Mouse (Mus musculus): ENCODE results near the gene Rp9. TPM values are rescaled to one million over a fixed set of nuclear protein-coding genes. Genes with fewer than 3 reads are reported as not detected.

Gene Rp9
- polyA plus RNA-seq, 1 experiment = 91.6 TPM

GRCm38 (mm10) chr9:22443157-22443556 lies 26.4 kb downstream of the Rp9 start:
- H3K27ac ChIP-seq (ENCODE audit: insufficient read depth, low read length) = no peak overlapping the region
- TF ChIP-seq CTCF (IDR thresholded peaks at IDR 0.05; ENCODE audit: borderline replicate concordance, insufficient read depth, low read depth, low read length) (no peak), POLR2A (IDR thresholded peaks at IDR 0.05; ENCODE audit: borderline replicate concordance, insufficient read depth, low read length) (no peak)
- WGBS = 84% methylated on average over 10 of the region's 10 CpGs
- no peaks in the 10 kb centered on the region for H3K27me3 ChIP-seq (ENCODE audit: control insufficient read depth, insufficient read depth, low read length)
- no peak overlapping the region for H3K4me3 ChIP-seq (replicated peaks; ENCODE audit: insufficient read depth, low read depth, low read length)
- H3K4me1 ChIP-seq (ENCODE audit: control insufficient read depth, insufficient read depth, low read length) = no peaks in the 10 kb centered on the region
- DNase-seq = no peak

- H3K27me3 ChIP-seq (ENCODE audit: control insufficient read depth, insufficient read depth, low read length) = no peaks in the 10 kb centered on the region
- no peak overlapping the region for H3K4me3 ChIP-seq (replicated peaks; ENCODE audit: insufficient read depth, low read depth, low read length)
- no peak for DNase-seq
- no peaks in the 10 kb centered on the region for H3K4me1 ChIP-seq (ENCODE audit: control insufficient read depth, insufficient read depth, low read length)
- H3K27ac ChIP-seq (ENCODE audit: insufficient read depth, low read length) = no peak overlapping the region
- TF ChIP-seq CTCF (IDR thresholded peaks at IDR 0.05; ENCODE audit: borderline replicate concordance, insufficient read depth, low read depth, low read length) (no peak), POLR2A (IDR thresholded peaks at IDR 0.05; ENCODE audit: borderline replicate concordance, insufficient read depth, low read length) (no peak)
- 67% methylated on average over 1 of the region's 1 CpGs for WGBS
These were observed 30.7 kb downstream of the Rp9 start for GRCm38 (mm10) chr9:22438826-22439225.

- Histone ChIP-seq H3K27me3 (ENCODE audit: control insufficient read depth, insufficient read depth, low read length) (no peaks in the 10 kb centered on the region), H3K4me1 (ENCODE audit: control insufficient read depth, insufficient read depth, low read length) (peaks cover 5% of the 10 kb centered on the region; the same call in 1 of the 2 replicates), H3K4me3 (replicated peaks; ENCODE audit: insufficient read depth, low read depth, low read length) (no peak overlapping the region), H3K27ac (ENCODE audit: insufficient read depth, low read length) (no peak overlapping the region)
- DNase-seq = no peak
- 87% methylated on average over 2 of the region's 2 CpGs for WGBS
- TF ChIP-seq CTCF (IDR thresholded peaks at IDR 0.05; ENCODE audit: borderline replicate concordance, insufficient read depth, low read depth, low read length) (no peak), POLR2A (IDR thresholded peaks at IDR 0.05; ENCODE audit: borderline replicate concordance, insufficient read depth, low read length) (no peak)
These were observed 35.4 kb downstream of the Rp9 start for GRCm38 (mm10) chr9:22434101-22434500.

DNA sequence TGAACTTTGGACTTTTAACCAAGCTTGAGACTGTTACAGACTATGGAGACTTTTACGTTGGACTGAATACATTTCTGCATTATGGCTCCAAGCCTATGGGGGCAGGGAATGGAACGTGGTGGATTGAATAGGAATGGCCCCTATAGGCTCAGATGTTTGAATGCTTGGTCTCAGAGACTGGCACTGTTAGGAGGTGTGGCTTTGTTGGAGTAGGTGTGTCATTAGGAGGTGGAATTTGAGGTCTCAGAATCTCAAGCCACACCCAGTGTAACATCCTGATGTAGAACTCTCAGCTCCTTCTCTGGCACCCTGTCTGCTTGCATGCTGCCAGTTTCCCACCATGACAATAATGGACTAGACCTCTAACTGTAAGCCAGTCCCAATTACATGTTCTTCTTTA lies 36.3 kb downstream of the Rp9 start:
- H3K27ac ChIP-seq (ENCODE audit: insufficient read depth, low read length) = no peak overlapping the region
- TF ChIP-seq CTCF (IDR thresholded peaks at IDR 0.05; ENCODE audit: borderline replicate concordance, insufficient read depth, low read depth, low read length) (no peak), POLR2A (IDR thresholded peaks at IDR 0.05; ENCODE audit: borderline replicate concordance, insufficient read depth, low read length) (no peak)
- no peak for DNase-seq
- no peak overlapping the region for H3K4me3 ChIP-seq (replicated peaks; ENCODE audit: insufficient read depth, low read depth, low read length)
- peaks cover 5% of the 10 kb centered on the region; the same call in 1 of the 2 replicates for H3K4me1 ChIP-seq (ENCODE audit: control insufficient read depth, insufficient read depth, low read length)
- WGBS = 84% methylated on average over 2 of the region's 2 CpGs
- H3K27me3 ChIP-seq (ENCODE audit: control insufficient read depth, insufficient read depth, low read length) = no peaks in the 10 kb centered on the region

DNA sequence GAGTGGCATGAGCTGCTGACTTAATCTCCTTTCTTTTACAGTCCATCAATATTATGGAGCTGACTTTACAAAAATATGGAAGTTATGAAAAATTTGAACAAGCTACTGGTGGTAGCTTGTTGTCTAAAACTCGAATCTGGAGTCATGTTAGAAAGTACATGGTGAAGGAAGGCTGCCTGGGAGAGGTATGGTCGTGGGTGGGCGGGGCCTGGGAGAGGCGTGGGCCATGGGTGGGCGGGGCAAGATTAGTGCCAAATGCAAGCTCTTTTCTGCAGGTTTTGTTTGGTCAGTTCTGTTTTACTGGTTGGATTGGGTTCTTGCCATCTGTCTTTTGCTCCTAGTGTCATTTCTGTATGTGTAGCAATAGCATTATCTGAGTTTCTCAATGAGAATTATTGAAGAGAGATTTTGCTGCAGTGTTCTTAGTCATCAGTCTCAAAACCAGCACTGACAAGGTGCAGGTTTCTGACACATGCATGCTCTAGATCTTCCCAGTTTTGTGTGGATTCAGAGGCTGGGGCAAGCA lies 39.2 kb downstream of the Rp9 start:
- WGBS = 67% methylated on average over 5 of the region's 5 CpGs
- TF ChIP-seq CTCF (IDR thresholded peaks at IDR 0.05; ENCODE audit: borderline replicate concordance, insufficient read depth, low read depth, low read length) = no peak
- no peak for TF ChIP-seq POLR2A (IDR thresholded peaks at IDR 0.05; ENCODE audit: borderline replicate concordance, insufficient read depth, low read length)
- no peak for DNase-seq
- Histone ChIP-seq H3K27ac (ENCODE audit: insufficient read depth, low read length) (no peak overlapping the region), H3K4me3 (replicated peaks; ENCODE audit: insufficient read depth, low read depth, low read length) (no peak overlapping the region), H3K4me1 (ENCODE audit: control insufficient read depth, insufficient read depth, low read length) (peaks cover 5% of the 10 kb centered on the region; the same call in 1 of the 2 replicates), H3K27me3 (ENCODE audit: control insufficient read depth, insufficient read depth, low read length) (no peaks in the 10 kb centered on the region)

- 19% methylated on average over 15 of the region's 15 CpGs for WGBS
- no peaks in the 10 kb centered on the region for H3K27me3 ChIP-seq (ENCODE audit: control insufficient read depth, insufficient read depth, low read length)
These were observed 39.9 kb downstream of the Rp9 start for GRCm38 (mm10) chr9:22429533-22430241.

DNA sequence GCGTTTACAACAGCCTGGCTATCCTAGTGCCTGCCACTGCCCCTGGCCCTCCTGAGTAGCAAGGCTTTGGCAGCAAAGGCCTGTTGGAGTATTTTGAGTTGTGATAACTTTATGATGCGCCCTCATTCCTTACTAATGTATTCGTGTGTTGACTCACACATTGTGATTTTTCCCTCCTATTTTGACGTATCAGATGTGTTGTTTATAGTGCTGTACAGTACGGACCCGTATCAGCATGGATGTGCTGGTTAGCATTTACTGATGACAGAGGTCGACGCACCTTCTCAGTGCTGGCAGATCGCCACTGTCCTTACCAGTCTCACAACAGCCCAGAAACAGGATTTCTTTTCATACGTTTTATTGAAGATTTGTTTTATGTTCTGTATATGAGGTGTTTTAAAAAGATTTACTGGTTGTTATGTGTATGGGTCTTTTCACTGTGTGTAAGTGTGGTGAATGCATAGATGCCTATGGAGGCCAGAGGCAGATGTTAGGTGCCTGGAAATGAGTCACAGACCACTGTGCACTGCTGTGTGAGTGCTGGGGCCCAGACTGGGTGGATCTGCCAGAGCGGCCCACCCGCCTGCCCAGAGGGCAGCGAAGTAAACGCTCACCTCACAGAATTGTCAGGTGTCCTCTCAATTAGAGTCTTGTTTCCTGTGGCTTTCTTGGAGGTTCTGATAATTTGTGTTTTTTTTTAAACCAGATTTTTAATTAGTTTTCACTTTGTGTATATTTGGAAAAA lies 40.7 kb downstream of the Rp9 start:
- Histone ChIP-seq H3K27ac (ENCODE audit: insufficient read depth, low read length) (no peak overlapping the region), H3K27me3 (ENCODE audit: control insufficient read depth, insufficient read depth, low read length) (no peaks in the 10 kb centered on the region), H3K4me1 (ENCODE audit: control insufficient read depth, insufficient read depth, low read length) (peaks cover 5% of the 10 kb centered on the region; the same call in 1 of the 2 replicates), H3K4me3 (replicated peaks; ENCODE audit: insufficient read depth, low read depth, low read length) (no peak overlapping the region)
- DNase-seq = no peak
- WGBS = 80% methylated on average over 14 of the region's 14 CpGs
- TF ChIP-seq CTCF (IDR thresholded peaks at IDR 0.05; ENCODE audit: borderline replicate concordance, insufficient read depth, low read depth, low read length) = no peak

More at GRCm38 (mm10) chr9:22429533-22430241, 39.9 kb downstream of the Rp9 start:
- peaks cover 5% of the 10 kb centered on the region; the same call in 1 of the 2 replicates for H3K4me1 ChIP-seq (ENCODE audit: control insufficient read depth, insufficient read depth, low read length)
- DNase-seq = peak; percentile 33 to 67
- no peak overlapping the region for H3K4me3 ChIP-seq (replicated peaks; ENCODE audit: insufficient read depth, low read depth, low read length)
- TF ChIP-seq POLR2A (IDR thresholded peaks at IDR 0.05; ENCODE audit: borderline replicate concordance, insufficient read depth, low read length) (no peak), CTCF (IDR thresholded peaks at IDR 0.05; ENCODE audit: borderline replicate concordance, insufficient read depth, low read depth, low read length) (peak; percentile 14; the same call in 1 of the 2 replicates)
- H3K27ac ChIP-seq (ENCODE audit: insufficient read depth, low read length) = no peak overlapping the region

Data from cerebellum, adult 2 months (tissue).